Mouse (Mus musculus) forebrain, embryonic 13.5 days (tissue): ENCODE results near the gene Dcpp3. TPM values are rescaled to one million over a fixed set of nuclear protein-coding genes. Genes with fewer than 3 reads are reported as not detected.
"Not testable (repeated sequence)": the region's sequence is repeated elsewhere in the genome, so short reads cannot be mapped to it uniquely, and the experiment has no call there.

Source experiments
- ATAC-seq: fragments of 200-750 bp; cut with Nextera tagmentation; 2 replicates; pipeline ENCODE4 v1.8.0; 2017
- H3K27ac ChIP-seq: fragments of 300-500 bp; sonication (generic); 2 replicates; pipeline ENCODE4 v1.5.1; 2015; ENCODE audit warnings: inconsistent platforms, mild to moderate bottlenecking, moderate library complexity
- H3K27me3 ChIP-seq: fragments of 300-500 bp; sonication (generic); 2 replicates; pipeline ENCODE4 v1.6.1; 2015; ENCODE audit warnings: mild to moderate bottlenecking, inconsistent platforms
- H3K36me3 ChIP-seq: fragments of 300-500 bp; sonication (generic); 2 replicates; pipeline ENCODE4 v1.6.1; 2015; ENCODE audit warnings: mild to moderate bottlenecking, inconsistent platforms; ENCODE audit not compliant: poor library complexity, severe bottlenecking
- H3K4me1 ChIP-seq: fragments of 300-500 bp; sonication (generic); 2 replicates; pipeline ENCODE4 v1.6.1; 2015; ENCODE audit warnings: inconsistent platforms
- H3K4me2 ChIP-seq: fragments of 300-500 bp; sonication (generic); 2 replicates; pipeline ENCODE4 v1.6.1; 2015; ENCODE audit warnings: inconsistent platforms, mild to moderate bottlenecking, moderate library complexity
- H3K4me3 ChIP-seq: fragments of 300-500 bp; sonication (generic); 2 replicates; pipeline ENCODE4 v1.5.1; 2015; ENCODE audit warnings: mild to moderate bottlenecking, inconsistent platforms
- H3K9ac ChIP-seq: fragments of 300-500 bp; sonication (generic); 2 replicates; pipeline ENCODE4 v1.6.1; 2015; ENCODE audit warnings: mild to moderate bottlenecking, inconsistent platforms
- H3K9me3 ChIP-seq: fragments of 300-500 bp; sonication (generic); replicated peaks from 2 replicates; pipeline ENCODE4 v1.6.1; 2016; ENCODE audit warnings: inconsistent platforms
- WGBS: fragments of 180-500 bp; shearing (Covaris S2); methylation state at CpG from one replicate; pipeline ENCODE4 v1.1.7; 2015; 5-methylcytosine and 5-hydroxymethylcytosine counted together
- polyA plus RNA-seq: library from polyadenylated mRNA; unstranded; fragments of >200 nt; fragmentation: Nextera tagmentation; extraction: Ambion mirVana; gene quantifications from 2 replicates; pipeline ENCODE4 v1.2.1, GENCODE M21; 2015

Dcpp3 gene
- polyA plus RNA-seq, 1 experiment from 2014 or later, result not detected

DNA sequence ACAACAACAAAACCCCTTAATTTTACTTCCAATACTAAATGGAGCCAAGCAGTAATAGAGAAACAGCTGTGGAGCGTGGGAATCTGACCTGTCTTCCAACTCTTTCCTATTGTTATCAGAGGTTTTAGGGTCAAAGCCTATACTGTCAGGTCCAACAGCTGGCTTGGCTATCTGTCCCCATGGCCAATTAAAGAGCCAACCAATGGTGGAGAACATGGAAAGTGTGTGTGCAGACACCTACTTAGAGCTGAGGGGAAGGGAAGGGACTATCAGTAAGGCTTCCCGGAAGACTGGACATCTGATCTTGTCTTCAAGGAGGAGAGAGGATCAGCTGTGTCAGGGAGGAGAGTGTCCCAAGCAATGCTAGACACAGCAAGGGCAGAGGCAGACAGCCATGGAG lies 31.8 kb downstream of the Dcpp3 start:
- 88% methylated on average over 2 of the region's 2 CpGs for WGBS
- H3K4me3 ChIP-seq, result no peak overlapping the region
- H3K9me3 ChIP-seq, result no peaks in the 10 kb centered on the region
- no peaks in the 10 kb centered on the region for H3K4me1 ChIP-seq
- no peak overlapping the region for H3K4me2 ChIP-seq
- no peak for ATAC-seq
- no peak overlapping the region for H3K9ac ChIP-seq
- no peak overlapping the region for H3K27ac ChIP-seq
- H3K36me3 ChIP-seq, result no peaks in the 10 kb centered on the region
- H3K27me3 ChIP-seq, result no peaks in the 10 kb centered on the region

DNA sequence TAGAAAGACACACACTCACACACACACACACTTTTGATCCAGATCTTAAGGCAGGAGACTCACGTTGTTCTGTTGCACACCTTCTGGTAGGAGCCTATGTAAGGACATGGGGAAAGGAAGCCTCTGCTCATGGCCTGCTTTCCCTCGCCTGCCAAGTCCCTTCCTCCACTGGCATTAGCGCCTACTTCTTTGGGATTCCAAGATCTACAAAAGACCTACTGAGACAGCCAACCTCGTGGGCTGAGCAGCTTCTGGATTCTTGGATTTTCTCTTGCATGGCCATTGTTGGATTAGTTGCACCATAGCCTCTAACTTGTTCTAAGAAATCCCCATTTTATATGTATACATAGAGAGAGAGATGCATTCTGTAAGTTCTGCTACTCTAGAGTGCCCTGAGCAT lies 33.6 kb downstream of the Dcpp3 start:
- not testable (repeated sequence) for H3K36me3 ChIP-seq, H3K4me1 ChIP-seq, ATAC-seq, H3K9ac ChIP-seq, H3K9me3 ChIP-seq, H3K4me2 ChIP-seq, H3K4me3 ChIP-seq, H3K27me3 ChIP-seq, H3K27ac ChIP-seq
- 73% methylated on average over 4 of the region's 4 CpGs for WGBS

DNA sequence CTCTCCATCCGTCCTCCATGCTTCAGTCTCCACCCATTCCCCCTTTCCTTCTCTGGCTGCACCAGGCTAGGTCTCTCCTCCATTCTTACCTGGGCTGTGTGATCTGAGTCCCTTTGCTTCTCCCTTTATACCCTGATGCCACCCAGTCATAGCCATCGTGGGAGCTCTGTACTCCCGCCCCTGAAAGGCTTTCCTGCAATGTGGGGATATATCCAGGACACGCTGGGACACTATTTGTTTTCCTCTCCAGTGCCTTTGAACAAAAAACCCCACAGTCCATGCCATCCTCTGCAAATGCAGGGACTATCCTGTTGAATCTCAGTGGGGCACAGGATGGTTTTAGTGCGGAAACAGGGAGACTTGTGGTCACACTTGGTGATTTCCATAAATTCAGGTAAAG lies 37.9 kb downstream of the Dcpp3 start, which contains the start of gene Sbpl:
Gene Sbpl, minus strand, starts transcription at position 101 of the 400 bp plus-strand sequence.
- no peak within 1 kb of the TSS for H3K27ac ChIP-seq
- H3K4me1 ChIP-seq, result no peaks in the 10 kb centered on the region
- H3K27me3 ChIP-seq, result no peaks in the 10 kb centered on the region
- WGBS, result 74% methylated on average over 5 of the region's 5 CpGs
- H3K36me3 ChIP-seq, result no peaks in the 10 kb centered on the region
- H3K4me3 ChIP-seq, result no peak within 1 kb of the TSS
- H3K9ac ChIP-seq, result no peak within 1 kb of the TSS
- H3K4me2 ChIP-seq, result no peak within 1 kb of the TSS
- ATAC-seq, result no peak
- no peaks in the 10 kb centered on the region for H3K9me3 ChIP-seq

DNA sequence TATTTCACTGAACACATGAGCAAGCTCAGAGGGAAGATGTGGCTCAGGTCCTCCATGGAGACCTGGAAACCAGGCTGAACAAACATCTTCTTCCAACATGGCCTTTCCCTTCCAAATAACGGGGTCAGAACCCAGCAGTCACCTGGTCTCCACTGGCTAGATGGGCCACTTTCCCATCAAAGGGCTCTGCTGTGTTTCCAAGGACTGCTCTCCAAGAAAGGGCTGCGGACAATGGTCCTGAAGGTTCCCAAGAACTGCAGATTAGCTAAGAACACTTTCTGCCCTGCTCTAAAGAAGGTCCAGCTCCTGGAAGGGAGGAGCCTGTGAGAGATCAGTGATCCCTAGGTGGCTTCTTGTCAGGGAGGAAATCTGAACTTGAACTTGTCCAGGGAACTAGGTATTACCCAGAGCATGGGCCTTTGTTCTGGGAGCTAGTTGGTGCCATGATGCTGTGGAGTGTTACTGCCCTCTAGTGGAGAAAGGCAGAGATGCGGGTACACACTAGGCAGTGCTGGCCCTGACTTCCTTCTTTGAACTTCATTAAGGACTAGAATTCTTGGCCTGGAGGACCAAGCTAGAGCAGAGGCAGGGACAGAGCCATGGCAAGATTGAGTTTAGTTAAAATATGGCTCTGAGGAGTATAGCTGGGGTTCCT lies 43.0 kb downstream of the Dcpp3 start:
- Histone ChIP-seq H3K36me3 (no peaks in the 10 kb centered on the region), H3K9me3 (no peaks in the 10 kb centered on the region), H3K4me3 (no peak overlapping the region), H3K27me3 (no peaks in the 10 kb centered on the region), H3K27ac (no peak overlapping the region), H3K4me1 (no peaks in the 10 kb centered on the region), H3K4me2 (no peak overlapping the region), H3K9ac (no peak overlapping the region)
- peak; percentile 94 for ATAC-seq
- 44% methylated on average over 3 of the region's 3 CpGs for WGBS

DNA sequence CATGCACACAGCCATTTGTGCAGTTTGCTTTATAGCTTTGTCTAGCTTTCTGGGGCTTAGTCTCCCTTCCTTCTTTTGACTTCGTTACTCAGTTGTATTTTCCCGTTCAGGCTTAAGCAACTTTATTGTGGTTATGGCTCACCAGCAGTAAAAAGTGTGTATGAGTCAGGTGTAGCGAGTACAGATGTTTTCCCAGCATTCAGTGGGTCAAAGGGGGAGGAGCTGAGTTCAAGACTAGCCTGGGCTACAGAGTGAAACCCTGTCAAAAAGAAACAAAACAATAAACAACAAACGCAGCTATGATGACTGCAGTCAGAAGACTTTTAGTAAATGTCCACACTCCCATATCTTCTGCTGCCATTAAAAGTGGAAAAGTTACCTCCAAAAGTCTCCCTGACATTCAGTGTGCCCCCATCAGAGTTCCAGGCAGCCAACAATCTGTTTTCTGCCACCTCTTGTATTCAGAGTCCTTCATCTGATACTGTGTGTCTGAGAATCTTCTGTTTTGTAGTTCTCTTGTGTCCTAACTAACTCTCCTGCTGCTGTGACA lies 44.4 kb downstream of the Dcpp3 start:
- no peaks in the 10 kb centered on the region for H3K27me3 ChIP-seq
- ATAC-seq, result no peak
- H3K9me3 ChIP-seq, result no peaks in the 10 kb centered on the region
- 27% methylated on average over 4 of the region's 4 CpGs for WGBS
- H3K36me3 ChIP-seq, result no peaks in the 10 kb centered on the region
- no peak overlapping the region for H3K9ac ChIP-seq
- no peak overlapping the region for H3K4me2 ChIP-seq
- no peak overlapping the region for H3K4me3 ChIP-seq
- no peak overlapping the region for H3K27ac ChIP-seq
- 0 out of 2 replicates have a peak, but pooled peaks cover 3% of the 10 kb centered on the region for H3K4me1 ChIP-seq

DNA sequence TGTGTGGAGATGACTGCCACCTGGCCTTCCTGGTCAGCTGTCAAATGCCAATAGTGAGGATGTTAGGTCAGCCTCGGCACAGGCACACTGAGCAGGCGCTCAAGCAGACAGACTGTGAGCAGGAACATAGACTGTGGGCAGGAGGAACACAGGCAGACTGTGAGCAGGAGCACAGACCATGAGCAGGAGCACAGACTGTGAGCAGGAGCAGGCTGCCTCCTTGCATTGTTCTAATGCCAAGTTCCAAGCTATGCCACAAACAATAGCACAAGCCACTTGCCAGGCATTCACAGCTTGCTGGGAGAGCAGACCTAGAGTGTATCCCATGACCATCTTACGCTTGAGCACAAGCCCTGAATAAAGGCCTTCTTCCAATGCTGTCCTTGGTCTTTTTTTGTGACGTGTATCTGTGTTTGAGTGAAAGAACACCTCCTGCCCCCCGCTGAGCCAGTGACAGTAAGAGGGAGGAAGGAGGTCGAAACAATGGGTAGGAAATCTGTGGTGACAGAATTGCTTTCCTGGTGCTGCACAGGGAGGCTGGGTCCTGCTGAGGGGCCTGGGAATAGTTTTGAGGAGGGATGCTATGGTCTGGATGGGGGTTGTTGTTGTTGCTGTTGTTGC lies 48.7 kb downstream of the Dcpp3 start:
- ATAC-seq, result peak; percentile 27; the same call in 1 of the 2 replicates
- Histone ChIP-seq H3K27me3 (no peaks in the 10 kb centered on the region), H3K4me1 (0 out of 2 replicates have a peak, but pooled peaks cover 3% of the 10 kb centered on the region), H3K4me2 (no peak overlapping the region), H3K27ac (no peak overlapping the region), H3K4me3 (no peak overlapping the region), H3K9ac (no peak overlapping the region), H3K36me3 (no peaks in the 10 kb centered on the region), H3K9me3 (no peaks in the 10 kb centered on the region)
- 27% methylated on average over 6 of the region's 6 CpGs for WGBS

DNA sequence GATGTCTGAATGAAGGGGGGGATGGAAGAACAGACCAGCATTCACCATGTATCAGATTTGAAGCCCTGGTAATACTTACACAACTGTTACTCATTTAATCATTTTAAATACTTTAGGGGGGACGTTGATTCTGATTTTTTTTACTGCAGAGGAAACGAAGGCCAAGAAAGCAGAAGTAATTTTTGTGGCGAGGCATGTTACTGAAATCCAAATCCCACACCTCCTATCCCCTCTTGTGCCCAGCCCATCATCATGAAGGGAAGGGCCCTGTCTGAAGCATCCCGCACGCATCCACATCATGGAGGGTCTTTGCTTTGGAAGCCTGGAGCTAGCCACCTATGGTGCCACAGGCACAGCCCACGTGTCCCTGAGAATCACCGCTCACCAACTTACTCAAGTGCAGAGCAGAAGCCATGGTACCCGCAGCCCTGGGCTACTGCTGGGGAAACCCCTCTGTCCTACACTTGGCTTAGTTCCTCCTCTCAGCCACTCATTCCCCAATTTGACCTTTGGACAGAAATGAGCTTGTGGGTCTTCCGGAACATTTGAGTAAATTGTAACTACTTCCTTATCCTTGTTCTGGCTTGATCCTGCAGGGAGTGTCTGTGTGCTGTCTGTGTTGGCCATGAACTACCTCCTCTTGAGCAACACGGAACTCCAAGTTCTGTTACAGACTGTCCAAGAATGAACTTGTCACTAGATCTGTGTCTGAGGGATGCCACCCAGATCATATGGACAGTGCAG lies 49.6 kb downstream of the Dcpp3 start:
- no peak overlapping the region for H3K4me3 ChIP-seq
- WGBS, result 87% methylated on average over 10 of the region's 10 CpGs
- H3K36me3 ChIP-seq, result no peaks in the 10 kb centered on the region
- no peaks in the 10 kb centered on the region for H3K27me3 ChIP-seq
- no peak overlapping the region for H3K9ac ChIP-seq
- 0 out of 2 replicates have a peak, but pooled peaks cover 3% of the 10 kb centered on the region for H3K4me1 ChIP-seq
- ATAC-seq, result no peak
- no peak overlapping the region for H3K4me2 ChIP-seq
- no peaks in the 10 kb centered on the region for H3K9me3 ChIP-seq
- no peak overlapping the region for H3K27ac ChIP-seq

DNA sequence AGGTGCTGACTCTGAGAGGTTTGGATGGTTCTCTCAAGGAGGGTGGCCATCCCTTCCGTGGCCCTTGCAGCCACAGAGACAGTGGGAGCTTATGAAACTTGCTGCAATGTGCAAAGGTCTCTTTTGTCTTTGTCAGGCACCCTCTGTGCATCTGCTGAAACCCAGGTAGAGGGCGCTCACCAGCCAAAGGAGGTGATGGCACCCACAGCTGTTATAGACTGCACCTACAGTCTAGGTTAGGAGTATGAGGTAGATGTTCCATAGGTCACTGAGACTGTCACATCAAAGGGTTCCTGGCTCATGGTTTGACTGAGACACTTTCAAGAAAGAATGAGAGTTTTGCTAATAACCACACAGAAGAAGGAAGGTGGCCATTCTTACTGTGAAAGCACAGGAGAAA lies 51.5 kb downstream of the Dcpp3 start:
- Histone ChIP-seq H3K4me3 (no peak overlapping the region), H3K27me3 (no peaks in the 10 kb centered on the region), H3K4me2 (no peak overlapping the region), H3K9me3 (no peaks in the 10 kb centered on the region), H3K36me3 (no peaks in the 10 kb centered on the region), H3K4me1 (0 out of 2 replicates have a peak, but pooled peaks cover 3% of the 10 kb centered on the region), H3K27ac (no peak overlapping the region), H3K9ac (no peak overlapping the region)
- 52% methylated on average over 2 of the region's 2 CpGs for WGBS
- no peak for ATAC-seq

Other genes with a start within 250 kb of the Dcpp3 start
- 56.8 and 60.3 TPM in 2 replicates for gene Hcfc1r1, start 243.9 kb upstream of the Dcpp3 start, polyA plus RNA-seq
- gene Thoc6, start 243.6 kb upstream of the Dcpp3 start, polyA plus RNA-seq, result 45.3 and 47.4 TPM in 2 replicates
- 3.8 and 5.5 TPM in 2 replicates for gene Tnfrsf12a, start 240.0 kb upstream of the Dcpp3 start, polyA plus RNA-seq
- 0.30 and 0.50 TPM in 2 replicates for gene Cldn6, start 238.2 kb upstream of the Dcpp3 start, polyA plus RNA-seq
- gene Cldn9, start 233.4 kb upstream of the Dcpp3 start, polyA plus RNA-seq, result 2.0 and 3.3 TPM in 2 replicates
- gene 1520401A03Rik, start 194.7 kb upstream of the Dcpp3 start, polyA plus RNA-seq, result not detected in 2 replicates
- gene Pkmyt1, start 191.1 kb upstream of the Dcpp3 start, polyA plus RNA-seq, result 36.7 and 41.0 TPM in 2 replicates
- gene Paqr4, start 176.6 kb upstream of the Dcpp3 start, polyA plus RNA-seq, result 29.8 and 32.7 TPM in 2 replicates
- gene Kremen2, start 171.6 kb upstream of the Dcpp3 start, polyA plus RNA-seq, result 0.24 and 0.37 TPM in 2 replicates
- 165 and 176 TPM in 2 replicates for gene Flywch1, start 145.9 kb upstream of the Dcpp3 start, polyA plus RNA-seq
- 34.3 and 40.1 TPM in 2 replicates for gene Flywch2, start 131.4 kb upstream of the Dcpp3 start, polyA plus RNA-seq
- gene Srrm2, start 126.9 kb upstream of the Dcpp3 start, polyA plus RNA-seq, result 605 and 611 TPM in 2 replicates
- 1,249 and 1,327 TPM in 2 replicates for gene Elob, start 88.3 kb upstream of the Dcpp3 start, polyA plus RNA-seq
- not detected in 2 replicates for gene Prss33, start 81.4 kb upstream of the Dcpp3 start, polyA plus RNA-seq
- not detected in 2 replicates for gene Prss32, start 73.6 kb upstream of the Dcpp3 start, polyA plus RNA-seq
- gene Prss41, start 73.3 kb upstream of the Dcpp3 start, polyA plus RNA-seq, result 1.2 and 1.3 TPM in 2 replicates
- not detected in 2 replicates for gene Prss21, start 49.4 kb upstream of the Dcpp3 start, polyA plus RNA-seq
- not detected in 2 replicates for gene Dcpp1, start 36.6 kb upstream of the Dcpp3 start, polyA plus RNA-seq
- not detected in 2 replicates for gene Dcpp2, start 36.6 kb upstream of the Dcpp3 start, polyA plus RNA-seq
- gene Sbp, start 24.2 kb downstream of the Dcpp3 start, polyA plus RNA-seq, result not detected in 2 replicates
- not detected in 2 replicates for gene Sbpl, start 37.8 kb downstream of the Dcpp3 start, polyA plus RNA-seq
- not detected in 2 replicates for gene Prss30, start 63.1 kb downstream of the Dcpp3 start, polyA plus RNA-seq
- not detected in 2 replicates for gene Prss22, start 80.6 kb downstream of the Dcpp3 start, polyA plus RNA-seq
- gene Prss27, start 120.7 kb downstream of the Dcpp3 start, polyA plus RNA-seq, result 0.19 and 0.26 TPM in 2 replicates
- gene Kctd5, start 156.0 kb downstream of the Dcpp3 start, polyA plus RNA-seq, result 85.4 and 88.6 TPM in 2 replicates
- gene Pdpk1, start 233.5 kb downstream of the Dcpp3 start, polyA plus RNA-seq, result 49.7 and 54.1 TPM in 2 replicates
- gene Amdhd2, start 246.3 kb downstream of the Dcpp3 start, polyA plus RNA-seq, result 30.1 and 31.8 TPM in 2 replicates